Mouse (Mus musculus): ENCODE data around the gene St5.

DNA sequence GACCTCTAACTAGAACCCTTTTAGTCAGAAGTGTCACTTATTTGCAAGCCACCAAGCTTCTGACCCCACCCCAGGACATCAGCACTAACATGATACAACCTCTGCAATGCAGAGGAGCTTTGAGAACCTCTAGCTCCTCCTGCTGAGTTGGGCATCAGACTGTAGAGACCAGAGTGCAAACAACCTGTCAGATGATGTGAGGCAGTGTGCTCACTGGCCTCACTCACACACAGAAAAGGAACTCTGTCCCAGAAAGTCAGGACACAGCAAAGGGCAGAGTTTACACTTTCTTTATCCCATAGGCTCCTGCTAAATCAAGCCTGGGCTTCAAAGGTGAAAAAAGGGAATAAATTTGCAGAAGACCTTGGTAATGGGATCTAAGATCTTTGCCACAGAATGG is 137.1 kb downstream of the St5 start:
- TF ChIP-seq CTCF (IDR thresholded peaks at IDR 0.05; ENCODE audit: control insufficient read depth, insufficient read depth, insufficient read length) (no peak), MAX (IDR thresholded peaks at IDR 0.05) (no peak), FOSL1 (IDR thresholded peaks at IDR 0.05; ENCODE audit: insufficient read depth, low read length, poor library complexity, severe bottlenecking) (no peak), CEBPB (IDR thresholded peaks at IDR 0.05; ENCODE audit: low read depth) (no peak), MYOG (IDR thresholded peaks at IDR 0.05; ENCODE audit: control insufficient read depth, extremely low read depth, insufficient read length) (no peak)
